Mouse (Mus musculus) embryonic facial prominence, embryonic 12.5 days (tissue): ENCODE measurements at regions not wholly inside any gene's neighbourhood (a gene's known extent, or its start where the extent isn't known, plus 50 kb on each side); places are given as distances from the start of the nearest gene placed in this dataset.

Experiments used
- ATAC-seq: fragments of 200-750 bp; cut with Nextera tagmentation; 2 replicates; pipeline ENCODE4 v1.8.0; 2017; ENCODE audit not compliant: insufficient number of reproducible peaks, insufficient read depth, low FRiP score, low TSS enrichment
- H3K27ac ChIP-seq: fragments of 300-500 bp; sonication (generic); 2 replicates; pipeline ENCODE4 v1.5.1; 2016; ENCODE audit warnings: mild to moderate bottlenecking
- H3K27me3 ChIP-seq: fragments of 300-500 bp; sonication (generic); 2 replicates; pipeline ENCODE4 v1.6.1; 2016; ENCODE audit warnings: mild to moderate bottlenecking, moderate library complexity
- H3K36me3 ChIP-seq: fragments of 300-500 bp; sonication (generic); 2 replicates; pipeline ENCODE4 v1.6.1; 2016; ENCODE audit warnings: mild to moderate bottlenecking
- H3K4me1 ChIP-seq: fragments of 300-500 bp; sonication (generic); 2 replicates; pipeline ENCODE4 v1.6.1; 2016
- H3K4me2 ChIP-seq: fragments of 300-500 bp; sonication (generic); replicated peaks from 2 replicates; pipeline ENCODE4 v1.6.1; 2016; ENCODE audit warnings: mild to moderate bottlenecking, moderate library complexity
- H3K4me3 ChIP-seq: fragments of 300-500 bp; sonication (generic); 2 replicates; pipeline ENCODE4 v1.5.1; 2016; ENCODE audit warnings: mild to moderate bottlenecking
- H3K9ac ChIP-seq: fragments of 300-500 bp; sonication (generic); 2 replicates; pipeline ENCODE4 v1.6.1; 2016; ENCODE audit warnings: mild to moderate bottlenecking, moderate library complexity
- H3K9me3 ChIP-seq: fragments of 300-500 bp; sonication (generic); 2 replicates; pipeline ENCODE4 v1.6.1; 2016; ENCODE audit warnings: mild to moderate bottlenecking, moderate library complexity
- WGBS: fragments of 180-500 bp; shearing (Covaris S2); methylation state at CpG from one replicate; pipeline ENCODE4 v1.1.7; 2016; 5-methylcytosine and 5-hydroxymethylcytosine counted together

GRCm38 (mm10) chr8:8231308-8231985, 429.6 kb downstream of the Efnb2 start:
- ATAC-seq = no peak
- H3K27ac ChIP-seq = no peak overlapping the region
- no peaks in the 10 kb centered on the region for H3K27me3 ChIP-seq
- H3K9me3 ChIP-seq = no peaks in the 10 kb centered on the region
- H3K9ac ChIP-seq = no peak overlapping the region
- WGBS = 79% methylated on average over 6 of the region's 6 CpGs
- H3K4me3 ChIP-seq = no peak overlapping the region
- H3K4me2 ChIP-seq = no peak overlapping the region
- H3K36me3 ChIP-seq = no peaks in the 10 kb centered on the region
- no peaks in the 10 kb centered on the region for H3K4me1 ChIP-seq

- H3K4me3 ChIP-seq = no peak overlapping the region
- H3K9ac ChIP-seq = no peak overlapping the region
- no peaks in the 10 kb centered on the region for H3K36me3 ChIP-seq
- no peak overlapping the region for H3K27ac ChIP-seq
- H3K4me2 ChIP-seq = no peak overlapping the region
- no peaks in the 10 kb centered on the region for H3K27me3 ChIP-seq
- no peaks in the 10 kb centered on the region for H3K9me3 ChIP-seq
- WGBS = 84% methylated on average over 2 of the region's 2 CpGs
- no peaks in the 10 kb centered on the region for H3K4me1 ChIP-seq
- ATAC-seq = no peak
Measured at GRCm38 (mm10) chr8:8225994-8226393, 435.0 kb downstream of the Efnb2 start.

DNA sequence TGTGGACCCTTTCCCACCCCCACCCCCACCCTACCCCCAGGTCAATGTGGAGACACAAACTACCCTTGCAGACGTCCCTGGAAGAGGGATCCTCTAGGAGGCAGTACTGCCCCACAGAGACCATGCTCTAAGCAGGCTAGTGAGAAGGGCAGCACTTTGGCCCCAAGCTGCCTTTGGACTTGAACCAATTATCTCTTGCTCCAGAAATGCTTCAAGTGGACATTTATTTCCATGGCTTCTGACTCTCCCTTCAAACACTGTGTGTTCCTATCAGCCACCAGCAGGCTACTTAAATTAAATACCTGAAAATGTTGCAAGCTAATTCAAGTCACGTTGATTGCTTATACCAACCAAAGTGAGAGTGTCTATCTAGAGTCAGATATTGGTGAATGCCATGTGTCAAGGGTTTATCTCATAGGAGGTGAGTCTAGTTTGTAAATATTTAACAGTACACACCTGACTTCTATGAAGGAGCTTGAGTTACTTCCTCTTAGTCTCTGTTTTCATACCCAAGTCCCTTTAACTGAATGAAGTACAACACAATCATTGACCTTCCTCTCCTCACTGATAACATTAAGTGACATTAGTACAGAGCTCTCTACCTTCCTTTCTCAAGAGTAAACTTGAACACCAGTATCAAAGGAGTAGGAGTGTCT, 435.7 kb downstream of the Efnb2 start:
- Histone ChIP-seq H3K27me3 (no peaks in the 10 kb centered on the region), H3K4me1 (no peaks in the 10 kb centered on the region), H3K9me3 (no peaks in the 10 kb centered on the region), H3K4me3 (no peak overlapping the region), H3K36me3 (no peaks in the 10 kb centered on the region), H3K4me2 (no peak overlapping the region), H3K27ac (no peak overlapping the region), H3K9ac (no peak overlapping the region)
- ATAC-seq = no peak
- WGBS = 59% methylated on average over 2 of the region's 2 CpGs

DNA sequence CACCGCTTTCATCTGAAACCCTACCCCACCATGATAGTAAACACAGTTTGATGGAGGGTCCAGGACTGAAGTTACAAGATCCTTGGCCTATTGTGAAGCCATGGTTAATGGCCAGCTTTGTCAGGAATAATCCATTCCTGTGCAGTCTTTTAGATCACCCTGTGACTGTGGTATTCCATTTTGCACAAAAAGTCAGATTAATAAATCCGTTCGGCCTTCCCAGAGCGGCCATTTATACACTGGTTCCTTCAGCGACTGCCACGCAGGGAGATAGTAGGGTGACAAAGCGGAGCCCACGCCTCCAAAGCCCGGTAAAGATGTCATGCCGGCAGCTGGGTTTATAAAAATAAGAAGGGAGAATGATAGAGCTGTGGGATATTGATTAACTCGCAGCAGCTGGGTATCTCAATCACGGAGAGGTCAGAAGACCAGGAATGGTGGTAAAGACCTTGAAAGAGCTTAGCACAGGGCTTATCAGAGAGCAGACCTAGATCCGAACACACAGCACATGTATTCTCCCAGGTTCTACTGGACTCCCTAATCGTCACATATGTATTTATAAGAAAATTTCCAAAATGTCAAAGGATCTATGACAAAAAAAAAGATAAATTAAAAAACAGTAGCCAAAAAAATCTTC, 440.5 kb downstream of the Efnb2 start:
- Histone ChIP-seq H3K9me3 (no peaks in the 10 kb centered on the region), H3K4me1 (peaks cover 5% of the 10 kb centered on the region; the same call in 1 of the 2 replicates), H3K36me3 (no peaks in the 10 kb centered on the region), H3K4me2 (no peak overlapping the region), H3K9ac (no peak overlapping the region), H3K4me3 (no peak overlapping the region), H3K27ac (no peak overlapping the region), H3K27me3 (no peaks in the 10 kb centered on the region)
- ATAC-seq = no peak
- WGBS = 82% methylated on average over 14 of the region's 14 CpGs

DNA sequence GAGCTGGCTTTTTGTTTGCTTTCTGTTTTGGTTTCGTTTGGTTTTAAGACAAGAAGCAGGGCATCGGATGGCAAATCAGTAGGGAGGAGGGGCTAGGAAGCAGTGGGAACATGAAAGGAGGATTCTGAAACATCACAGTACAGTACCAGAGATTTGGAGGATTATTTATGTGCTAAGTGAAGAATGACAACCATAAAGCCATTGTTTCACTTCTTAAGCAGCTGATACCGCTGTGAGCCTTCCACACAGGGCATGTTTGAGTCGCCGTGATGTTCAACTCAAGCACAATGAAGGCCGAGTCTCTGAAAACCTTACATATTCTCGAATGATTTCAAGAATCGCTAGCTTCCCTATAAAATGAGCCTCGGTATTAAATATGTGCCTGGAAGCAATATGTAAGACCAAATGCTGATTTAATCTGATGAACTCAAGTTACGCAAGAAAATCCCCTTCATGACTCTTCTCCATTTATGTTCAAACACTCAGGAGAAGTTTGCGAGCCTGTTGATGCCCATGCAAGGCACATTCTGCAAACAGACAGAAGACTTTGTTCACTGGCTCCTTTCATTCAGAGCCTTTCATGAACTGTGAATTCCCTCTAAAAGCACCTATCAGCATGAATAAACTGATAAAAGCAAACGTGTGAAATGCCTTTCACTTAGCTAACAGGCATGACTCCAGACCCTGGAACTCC, 441.2 kb downstream of the Efnb2 start:
- Histone ChIP-seq H3K36me3 (no peaks in the 10 kb centered on the region), H3K4me1 (peaks cover 5% of the 10 kb centered on the region; the same call in 1 of the 2 replicates), H3K9me3 (no peaks in the 10 kb centered on the region), H3K9ac (no peak overlapping the region), H3K27me3 (no peaks in the 10 kb centered on the region), H3K4me3 (no peak overlapping the region), H3K27ac (no peak overlapping the region), H3K4me2 (no peak overlapping the region)
- no peak for ATAC-seq
- 58% methylated on average over 12 of the region's 12 CpGs for WGBS

DNA sequence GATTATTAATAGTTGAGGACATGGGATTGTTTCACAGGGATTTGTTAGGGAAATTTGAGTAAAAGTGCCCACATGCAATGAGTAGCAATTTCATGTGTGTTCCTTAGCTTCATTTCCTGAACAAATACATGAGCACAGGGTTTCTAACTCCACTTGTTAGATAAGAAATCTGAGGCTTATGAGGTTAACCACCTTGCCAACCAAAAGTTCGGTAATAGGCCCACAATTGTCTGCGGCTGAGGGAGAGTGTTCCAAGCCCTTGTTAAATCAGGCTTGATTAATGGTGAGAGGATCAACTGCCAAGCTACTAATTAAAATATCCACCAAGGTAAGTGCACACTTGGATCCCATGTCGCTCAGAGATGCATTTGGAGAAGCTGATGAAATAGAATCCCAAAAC, 468.0 kb downstream of the Efnb2 start:
- no peak for ATAC-seq
- 71% methylated on average over 3 of the region's 3 CpGs for WGBS
- H3K27me3 ChIP-seq = no peaks in the 10 kb centered on the region
- H3K4me3 ChIP-seq = no peak overlapping the region
- no peaks in the 10 kb centered on the region for H3K4me1 ChIP-seq
- no peaks in the 10 kb centered on the region for H3K36me3 ChIP-seq
- no peak overlapping the region for H3K9ac ChIP-seq
- no peaks in the 10 kb centered on the region for H3K9me3 ChIP-seq
- no peak overlapping the region for H3K4me2 ChIP-seq
- H3K27ac ChIP-seq = no peak overlapping the region

DNA sequence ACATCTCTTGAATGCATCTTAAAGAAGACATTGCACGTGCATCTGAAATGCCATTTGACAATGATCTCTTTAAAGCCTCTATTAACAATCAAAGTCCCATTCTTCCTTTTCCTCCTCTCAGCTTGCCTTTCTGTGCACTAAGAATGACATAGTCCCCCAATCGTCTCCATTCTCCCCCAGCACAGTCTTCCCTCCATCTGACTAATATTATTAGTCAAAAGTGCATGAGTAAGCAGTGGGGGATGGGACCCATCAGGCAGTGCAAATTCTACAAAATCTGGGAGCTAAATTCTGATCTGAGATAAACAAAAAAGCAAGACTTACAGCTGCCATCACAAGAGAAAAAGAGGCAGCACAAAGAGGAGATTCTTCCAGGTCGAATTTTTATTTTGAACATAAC, 475.0 kb downstream of the Efnb2 start:
- Histone ChIP-seq H3K4me2 (no peak overlapping the region), H3K4me3 (no peak overlapping the region), H3K9ac (no peak overlapping the region), H3K4me1 (no peaks in the 10 kb centered on the region), H3K27ac (no peak overlapping the region), H3K27me3 (no peaks in the 10 kb centered on the region), H3K36me3 (no peaks in the 10 kb centered on the region), H3K9me3 (no peaks in the 10 kb centered on the region)
- 53% methylated on average over 3 of the region's 3 CpGs for WGBS
- ATAC-seq = no peak

DNA sequence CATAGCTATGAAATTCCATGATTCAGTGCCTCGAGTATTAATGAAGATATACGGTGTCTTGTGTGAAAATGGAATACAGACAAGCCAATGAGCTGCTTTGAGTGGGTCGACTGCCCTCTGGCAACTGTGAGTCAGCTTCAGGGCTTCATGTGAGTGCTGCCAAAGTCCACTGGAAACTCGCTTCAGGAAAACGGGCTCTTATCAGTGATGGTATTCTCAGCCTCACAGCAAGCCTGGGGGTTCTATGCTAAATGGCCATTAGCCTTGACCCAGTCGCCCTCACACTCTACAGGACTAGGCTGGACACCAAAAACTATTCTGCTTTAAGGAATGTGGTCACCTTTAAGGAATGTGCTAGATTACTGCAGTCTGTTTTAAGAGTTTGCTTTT, 477.8 kb downstream of the Efnb2 start:
- Histone ChIP-seq H3K4me2 (no peak overlapping the region), H3K4me3 (no peak overlapping the region), H3K27ac (no peak overlapping the region), H3K9ac (no peak overlapping the region), H3K27me3 (no peaks in the 10 kb centered on the region), H3K36me3 (no peaks in the 10 kb centered on the region), H3K9me3 (no peaks in the 10 kb centered on the region), H3K4me1 (no peaks in the 10 kb centered on the region)
- whole genome bisulfite sequencing = 69% methylated on average over 6 of the region's 6 CpGs
- ATAC-seq = no peak

GRCm38 (mm10) chr8:8182616-8183232, 478.3 kb downstream of the Efnb2 start:
- H3K4me2 ChIP-seq = no peak overlapping the region
- no peaks in the 10 kb centered on the region for H3K4me1 ChIP-seq
- H3K4me3 ChIP-seq = no peak overlapping the region
- WGBS = 68% methylated on average over 4 of the region's 4 CpGs
- no peaks in the 10 kb centered on the region for H3K9me3 ChIP-seq
- no peak overlapping the region for H3K27ac ChIP-seq
- no peak overlapping the region for H3K9ac ChIP-seq
- no peaks in the 10 kb centered on the region for H3K36me3 ChIP-seq
- no peak for ATAC-seq
- H3K27me3 ChIP-seq = no peaks in the 10 kb centered on the region

- WGBS = 79% methylated on average over 2 of the region's 2 CpGs
- no peaks in the 10 kb centered on the region for H3K36me3 ChIP-seq
- ATAC-seq = no peak
- no peak overlapping the region for H3K9ac ChIP-seq
- H3K4me1 ChIP-seq = no peaks in the 10 kb centered on the region
- H3K27ac ChIP-seq = no peak overlapping the region
- H3K9me3 ChIP-seq = no peaks in the 10 kb centered on the region
- H3K4me2 ChIP-seq = no peak overlapping the region
- H3K4me3 ChIP-seq = no peak overlapping the region
- no peaks in the 10 kb centered on the region for H3K27me3 ChIP-seq
Measured at GRCm38 (mm10) chr8:8182108-8182507, 478.9 kb downstream of the Efnb2 start.

DNA sequence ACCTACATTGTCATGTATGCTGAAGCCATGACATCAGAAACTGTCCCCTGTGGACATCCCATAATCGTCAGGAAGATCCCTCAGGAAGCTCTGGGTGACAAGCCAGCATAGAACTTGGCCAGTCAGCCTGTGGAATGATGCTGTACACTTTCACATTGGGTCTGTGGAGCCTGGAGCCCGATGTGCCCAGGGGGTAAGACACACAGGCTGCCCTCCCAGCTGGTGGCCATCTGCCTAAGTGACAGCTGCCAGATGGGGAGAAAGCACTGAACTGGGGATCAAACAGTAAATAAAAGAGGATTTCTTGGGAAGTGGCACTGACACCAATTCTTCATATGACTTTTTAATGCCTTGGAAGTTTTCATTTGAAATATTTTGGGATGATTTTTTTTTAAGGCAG, 486.8 kb downstream of the Efnb2 start:
- no peak overlapping the region for H3K9ac ChIP-seq
- H3K27ac ChIP-seq = no peak overlapping the region
- WGBS = 31% methylated on average over 2 of the region's 2 CpGs
- H3K4me1 ChIP-seq = no peaks in the 10 kb centered on the region
- H3K4me2 ChIP-seq = no peak overlapping the region
- no peaks in the 10 kb centered on the region for H3K9me3 ChIP-seq
- H3K4me3 ChIP-seq = no peak overlapping the region
- ATAC-seq = no peak
- no peaks in the 10 kb centered on the region for H3K36me3 ChIP-seq
- H3K27me3 ChIP-seq = no peaks in the 10 kb centered on the region
